Mouse (Mus musculus): ENCODE data around the gene Plce1. TPM values are rescaled to one million over a fixed set of nuclear protein-coding genes. Genes with fewer than 3 reads are reported as not detected.

The Plce1 gene
- polyA plus RNA-seq, 1 experiment = 1.6 TPM

- Histone ChIP-seq H3K4me3 (replicated peaks; ENCODE audit: control insufficient read depth, low read depth, low read length) (no peak overlapping the region), H3K27ac (ENCODE audit: control insufficient read depth, insufficient read depth, low read depth, low read length, poor library complexity) (no peak overlapping the region), H3K4me1 (ENCODE audit: control insufficient read depth, insufficient read depth, low read length) (no peaks in the 10 kb centered on the region)
- no peak for TF ChIP-seq CTCF (IDR thresholded peaks at IDR 0.05; ENCODE audit: control insufficient read depth, insufficient read depth, low read length)
- TF ChIP-seq POLR2A (IDR thresholded peaks at IDR 0.05; ENCODE audit: borderline replicate concordance, control insufficient read depth, low read depth, low read length) = no peak
- 69% methylated on average over 1 of the region's 1 CpGs for WGBS
Measured at GRCm38 (mm10) chr19:38582861-38583260, 102.0 kb downstream of the Plce1 start.

GRCm38 (mm10) chr19:38587559-38587958, 106.7 kb downstream of the Plce1 start:
- no peak overlapping the region for H3K27ac ChIP-seq (ENCODE audit: control insufficient read depth, insufficient read depth, low read depth, low read length, poor library complexity)
- no peak for TF ChIP-seq POLR2A (IDR thresholded peaks at IDR 0.05; ENCODE audit: borderline replicate concordance, control insufficient read depth, low read depth, low read length)
- no peak for TF ChIP-seq CTCF (IDR thresholded peaks at IDR 0.05; ENCODE audit: control insufficient read depth, insufficient read depth, low read length)
- WGBS = 2% methylated on average over 5 of the region's 5 CpGs
- no peak overlapping the region for H3K4me3 ChIP-seq (replicated peaks; ENCODE audit: control insufficient read depth, low read depth, low read length)
- no peaks in the 10 kb centered on the region for H3K4me1 ChIP-seq (ENCODE audit: control insufficient read depth, insufficient read depth, low read length)

- WGBS = 77% methylated on average over 5 of the region's 5 CpGs
Measured at GRCm38 (mm10) chr19:38589466-38589865, 108.6 kb downstream of the Plce1 start.

DNA sequence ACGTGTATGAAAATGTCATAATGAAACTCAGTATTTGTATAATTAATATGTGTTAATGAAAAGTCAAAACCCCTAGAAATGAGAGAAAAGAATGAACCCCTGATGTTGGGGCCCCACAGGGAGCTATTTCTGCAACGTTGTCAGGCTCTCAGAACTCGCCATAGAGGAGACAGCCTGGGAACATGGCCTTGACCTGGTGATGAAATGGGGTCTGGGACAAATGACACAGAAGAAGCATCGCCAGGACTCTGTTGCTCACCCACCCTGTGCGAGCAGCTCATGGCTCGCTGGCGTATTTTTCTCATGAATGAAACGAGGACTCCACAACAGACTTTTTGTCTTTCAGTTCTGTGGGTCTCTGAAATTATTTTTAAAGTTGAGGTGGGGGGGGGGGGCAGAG, 109.0 kb downstream of the Plce1 start:
- no peaks in the 10 kb centered on the region for H3K4me1 ChIP-seq (ENCODE audit: control insufficient read depth, insufficient read depth, low read length)
- H3K4me3 ChIP-seq (replicated peaks; ENCODE audit: control insufficient read depth, low read depth, low read length) = no peak overlapping the region
- no peak overlapping the region for H3K27ac ChIP-seq (ENCODE audit: control insufficient read depth, insufficient read depth, low read depth, low read length, poor library complexity)
- whole genome bisulfite sequencing = 82% methylated on average over 8 of the region's 8 CpGs
- TF ChIP-seq POLR2A (IDR thresholded peaks at IDR 0.05; ENCODE audit: borderline replicate concordance, control insufficient read depth, low read depth, low read length) = no peak
- TF ChIP-seq CTCF (IDR thresholded peaks at IDR 0.05; ENCODE audit: control insufficient read depth, insufficient read depth, low read length) = no peak

More at GRCm38 (mm10) chr19:38589466-38589865, 108.6 kb downstream of the Plce1 start:
- H3K4me1 ChIP-seq (ENCODE audit: control insufficient read depth, insufficient read depth, low read length) = no peaks in the 10 kb centered on the region
- TF ChIP-seq POLR2A (IDR thresholded peaks at IDR 0.05; ENCODE audit: borderline replicate concordance, control insufficient read depth, low read depth, low read length) = no peak
- no peak for TF ChIP-seq CTCF (IDR thresholded peaks at IDR 0.05; ENCODE audit: control insufficient read depth, insufficient read depth, low read length)
- H3K4me3 ChIP-seq (replicated peaks; ENCODE audit: control insufficient read depth, low read depth, low read length) = no peak overlapping the region
- no peak overlapping the region for H3K27ac ChIP-seq (ENCODE audit: control insufficient read depth, insufficient read depth, low read depth, low read length, poor library complexity)

- TF ChIP-seq CTCF (IDR thresholded peaks at IDR 0.05; ENCODE audit: control insufficient read depth, insufficient read depth, low read length) = no peak
- H3K27ac ChIP-seq (ENCODE audit: control insufficient read depth, insufficient read depth, low read depth, low read length, poor library complexity) = no peak overlapping the region
- H3K4me1 ChIP-seq (ENCODE audit: control insufficient read depth, insufficient read depth, low read length) = no peaks in the 10 kb centered on the region
- 73% methylated on average over 7 of the region's 7 CpGs for WGBS
- no peak overlapping the region for H3K4me3 ChIP-seq (replicated peaks; ENCODE audit: control insufficient read depth, low read depth, low read length)
Measured at GRCm38 (mm10) chr19:38592566-38593224, 111.8 kb downstream of the Plce1 start.

GRCm38 (mm10) chr19:38593225-38593897, 112.5 kb downstream of the Plce1 start:
- TF ChIP-seq CTCF (IDR thresholded peaks at IDR 0.05; ENCODE audit: control insufficient read depth, insufficient read depth, low read length) (no peak), POLR2A (IDR thresholded peaks at IDR 0.05; ENCODE audit: borderline replicate concordance, control insufficient read depth, low read depth, low read length) (no peak)
- Histone ChIP-seq H3K4me1 (ENCODE audit: control insufficient read depth, insufficient read depth, low read length) (no peaks in the 10 kb centered on the region), H3K27ac (ENCODE audit: control insufficient read depth, insufficient read depth, low read depth, low read length, poor library complexity) (no peak overlapping the region), H3K4me3 (replicated peaks; ENCODE audit: control insufficient read depth, low read depth, low read length) (no peak overlapping the region)
- 59% methylated on average over 12 of the region's 12 CpGs for WGBS

- H3K4me1 ChIP-seq (ENCODE audit: control insufficient read depth, insufficient read depth, low read length) = no peaks in the 10 kb centered on the region
- no peak overlapping the region for H3K27ac ChIP-seq (ENCODE audit: control insufficient read depth, insufficient read depth, low read depth, low read length, poor library complexity)
- H3K4me3 ChIP-seq (replicated peaks; ENCODE audit: control insufficient read depth, low read depth, low read length) = no peak overlapping the region
- TF ChIP-seq CTCF (IDR thresholded peaks at IDR 0.05; ENCODE audit: control insufficient read depth, insufficient read depth, low read length) (no peak), POLR2A (IDR thresholded peaks at IDR 0.05; ENCODE audit: borderline replicate concordance, control insufficient read depth, low read depth, low read length) (no peak)
- WGBS = 71% methylated on average over 4 of the region's 4 CpGs
Measured at GRCm38 (mm10) chr19:38596096-38596495, 115.2 kb downstream of the Plce1 start.

- Histone ChIP-seq H3K27ac (ENCODE audit: control insufficient read depth, insufficient read depth, low read depth, low read length, poor library complexity) (no peak overlapping the region), H3K4me1 (ENCODE audit: control insufficient read depth, insufficient read depth, low read length) (no peaks in the 10 kb centered on the region), H3K4me3 (replicated peaks; ENCODE audit: control insufficient read depth, low read depth, low read length) (no peak overlapping the region)
- no peak for TF ChIP-seq CTCF (IDR thresholded peaks at IDR 0.05; ENCODE audit: control insufficient read depth, insufficient read depth, low read length)
- no peak for TF ChIP-seq POLR2A (IDR thresholded peaks at IDR 0.05; ENCODE audit: borderline replicate concordance, control insufficient read depth, low read depth, low read length)
- 35% methylated on average over 2 of the region's 2 CpGs for WGBS
Measured at GRCm38 (mm10) chr19:38597392-38597791, 116.5 kb downstream of the Plce1 start.
